Mouse (Mus musculus) ES-Bruce4 (cell line): Measurements from ENCODE around the gene Tsc22d4.

Source experiments
- EP300 ChIP-seq: IDR thresholded peaks from 2 replicates; pipeline ENCODE4 v1.6.1; 2011; ENCODE audit warnings: low read depth, low read length; ENCODE audit not compliant: insufficient read depth
- POLR2A ChIP-seq: IDR thresholded peaks from one replicate; pipeline ENCODE4 v1.8.1; 2011; ENCODE audit warnings: low read length; ENCODE audit not compliant: insufficient read depth

GRCm38 (mm10) chr5:137806158-137806557, 60.6 kb downstream of the Tsc22d4 start:
- TF ChIP-seq POLR2A: no peak
- TF ChIP-seq EP300: no peak
